Comparison of ENCODE assay signal across 8 mouse cellular contexts in the genomic region with DNA sequence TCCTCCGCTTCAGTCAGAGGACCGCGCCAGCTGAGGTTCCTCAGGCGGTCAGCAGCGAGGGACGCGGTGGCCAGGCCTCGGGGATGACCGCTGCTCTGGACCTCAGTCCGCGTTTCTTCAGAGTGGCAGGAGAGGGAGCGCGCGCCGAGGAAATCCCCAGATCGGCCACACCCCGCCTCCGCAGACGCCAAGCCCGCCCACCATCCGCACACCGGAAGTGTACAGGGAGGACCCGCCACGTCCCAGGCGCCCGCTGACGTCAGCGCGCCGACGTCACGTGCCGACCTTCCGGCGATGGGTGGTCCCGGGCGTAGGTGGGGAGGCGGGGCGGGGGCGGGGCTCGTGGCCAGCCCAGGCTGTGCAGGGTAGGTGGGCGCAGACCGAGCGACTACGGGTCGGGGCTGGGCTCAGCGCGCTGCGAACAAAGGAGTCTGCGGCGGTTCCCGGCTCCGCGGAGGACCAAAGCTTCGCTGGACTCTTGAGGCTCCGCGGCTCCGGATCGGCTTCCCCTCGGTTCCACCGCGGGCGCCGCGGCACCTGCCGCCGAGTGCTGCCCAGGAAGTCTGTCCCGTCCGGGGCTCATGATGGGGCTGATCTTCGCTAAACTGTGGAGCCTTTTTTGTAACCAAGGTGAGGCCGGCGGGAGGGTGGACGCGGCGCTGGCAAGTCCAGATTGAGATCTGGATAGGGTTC. TPM values are rescaled to one million over a fixed set of nuclear protein-coding genes. Genes with fewer than 3 reads are reported as not detected.
DNase-seq lines count a peak whose midpoint lies in the region; ATAC-seq and TF ChIP-seq lines count a peak whose summit lies in the region.

Gene Nsun6 (minus strand): TSS at position 125 of the 693 bp plus-strand sequence.

- TF ChIP-seq EP300 in lung, postnatal 0 days (IDR thresholded peaks at IDR 0.05) = peak; percentile 60

- H3K4me3 ChIP-seq in hindbrain, embryonic 11.5 days (ENCODE audit: low read depth, low read length) = peak within 1 kb of the TSS; percentile 55
- H3K4me3 ChIP-seq in lung, postnatal 0 days (ENCODE audit: low read depth, low read length) = peak within 1 kb of the TSS; percentile 91

- no peaks in the 10 kb centered on the region for H3K9me3 ChIP-seq in hindbrain, embryonic 11.5 days (ENCODE audit: control insufficient read depth, low read length)
- H3K9me3 ChIP-seq in lung, postnatal 0 days (ENCODE audit: low read length) = no peaks in the 10 kb centered on the region

- under 1% methylated on average over 75 of the region's 75 CpGs for WGBS in hindbrain, embryonic 11.5 days
- WGBS in lung, postnatal 0 days = 2% methylated on average over 73 of the region's 75 CpGs

- peak within 1 kb of the TSS; percentile 76 for H3K9ac ChIP-seq in hindbrain, embryonic 11.5 days (ENCODE audit: low read depth, low read length)
- peak within 1 kb of the TSS; percentile 83 for H3K9ac ChIP-seq in lung, postnatal 0 days (replicated peaks; ENCODE audit: low read depth)

- H3K4me1 ChIP-seq in hindbrain, embryonic 11.5 days (replicated peaks; ENCODE audit: control insufficient read depth, insufficient read depth, low read length) = no peaks in the 10 kb centered on the region; the same call in 1 of the 2 replicates
- peaks cover 7% of the 10 kb centered on the region; the same call in 1 of the 2 replicates for H3K4me1 ChIP-seq in lung, postnatal 0 days (ENCODE audit: insufficient read depth, low read depth, low read length)

- peak within 1 kb of the TSS; percentile 83 for H3K27ac ChIP-seq in hindbrain, embryonic 11.5 days (ENCODE audit: low read depth, low read length)
- H3K27ac ChIP-seq in lung, postnatal 0 days (ENCODE audit: low read length) = peak within 1 kb of the TSS; percentile 93

- DNase-seq in NIH3T3 (ENCODE audit: low read depth) = peak; percentile 99
- peak; percentile 97 for DNase-seq in cerebellum, adult 9-11 months
- peak; percentile 84 to 96 for DNase-seq in frontal cortex, adult 2 months (ENCODE audit: extremely low spot score in 1 of 2, low spot score in 1 of 2)
- DNase-seq in hindbrain, embryonic 11.5 days (ENCODE audit: low spot score) = peak; percentile 97
- DNase-seq in layer of hippocampus, postnatal 10 days (ENCODE audit: low spot score in 2 of 2) = peak; percentile 94 to 96
- DNase-seq in lung, postnatal 0 days (ENCODE audit: low spot score) = peak; percentile 98
- peak; percentile 83 for DNase-seq in ovary, postnatal 10 days (ENCODE audit: low spot score)
- DNase-seq in thymus, postnatal 0 days (ENCODE audit: low spot score) = peak; percentile 97

- H3K36me3 ChIP-seq in hindbrain, embryonic 11.5 days (ENCODE audit: control insufficient read depth, insufficient read depth, low read length) = no peaks in the 10 kb centered on the region
- H3K36me3 ChIP-seq in lung, postnatal 0 days (ENCODE audit: insufficient read depth, low read length) = no peaks in the 10 kb centered on the region

- H3K4me2 ChIP-seq in hindbrain, embryonic 11.5 days (replicated peaks; ENCODE audit: low read depth, low read length) = peak within 1 kb of the TSS; percentile 53
- peak within 1 kb of the TSS; percentile 58 for H3K4me2 ChIP-seq in lung, postnatal 0 days (replicated peaks; ENCODE audit: low read depth, low read length)

- H3K27me3 ChIP-seq in hindbrain, embryonic 11.5 days (ENCODE audit: control insufficient read depth, insufficient read depth, low read length) = no peaks in the 10 kb centered on the region
- H3K27me3 ChIP-seq in lung, postnatal 0 days (replicated peaks; ENCODE audit: insufficient read depth, low read length) = no peaks in the 10 kb centered on the region

- peak; percentile 100 for ATAC-seq in hindbrain, embryonic 11.5 days (ENCODE audit: low FRiP score)
- ATAC-seq in lung, postnatal 0 days = peak; percentile 98

- peak; percentile 69 for TF ChIP-seq CTCF in lung, postnatal 0 days (IDR thresholded peaks at IDR 0.05)

RNA-seq across cellular contexts. Expression of gene Nsun6, which starts in this region (rescaled TPM):
- polyA plus RNA-seq in frontal cortex, adult 2 months (2012; rRNA removed) = 5.5 and 6.2 TPM in 2 replicates
- polyA plus RNA-seq in hindbrain, embryonic 11.5 days (2014; fragmentation: Nextera tagmentation; extraction: Ambion mirVana) = 12.3 and 13.8 TPM in 2 replicates
- 10 to 100 TPM; 10.6 to 15.7 TPM for total RNA-seq in layer of hippocampus, postnatal 10 days (2021)
- polyA plus RNA-seq in lung, postnatal 0 days (2015; fragmentation: Nextera tagmentation; extraction: Ambion mirVana) = 9.8 and 11.5 TPM in 2 replicates
- polyA plus RNA-seq in thymus, postnatal 0 days (2015; fragmentation: Nextera tagmentation; extraction: Ambion mirVana) = 13.2 and 18.5 TPM in 2 replicates

Comparison
In these comparisons a context has a peak if more than half of its experiments do, and no peak if none do; other contexts are left out.
1. Peak in every context shown above with its lines: DNase-seq, ATAC-seq, H3K4me3 ChIP-seq and H3K27ac ChIP-seq.